Mouse (Mus musculus) G1E (cell line): ENCODE results near the gene Fam214a.

Source experiments
- CTCF ChIP-seq: IDR thresholded peaks from 2 replicates; pipeline ENCODE4 v1.5.1; 2012; ENCODE audit warnings: low read depth, low read length, inconsistent platforms, mixed read lengths
- POLR2AphosphoS5 ChIP-seq: IDR thresholded peaks from 2 replicates; pipeline ENCODE4 v1.6.1; 2012; ENCODE audit warnings: low read depth, low read length, inconsistent platforms; ENCODE audit not compliant: insufficient replicate concordance
- TAL1 ChIP-seq: conservative IDR thresholded peaks from 2 replicates; pipeline ENCODE4 v1.6.1; 2012; ENCODE audit warnings: low read depth, low read length, inconsistent platforms, mixed read lengths

GRCm38 (mm10) chr9:74953959-74954279 lies 1.2 kb downstream of the Fam214a start:
- TF ChIP-seq CTCF (no peak), POLR2AphosphoS5 (no peak), TAL1 (no peak)
